Mouse (Mus musculus) CH12.LX (cell line): ENCODE measurements at regions not wholly inside any gene's neighbourhood (a gene's known extent, or its start where the extent isn't known, plus 50 kb on each side); places are given as distances from the start of the nearest gene placed in this dataset.

ENCODE experiments used
- DNase-seq: peaks from one replicate; pipeline ENCODE4 v3.0.0-alpha.2; 2013; ENCODE audit errors: extremely low read depth
- H3K27ac ChIP-seq: 2 replicates; pipeline ENCODE4 v1.5.1; 2012; ENCODE audit warnings: low read depth, mild to moderate bottlenecking, control low read depth, moderate library complexity; ENCODE audit not compliant: insufficient read depth
- H3K27me3 ChIP-seq: replicated peaks from 2 replicates; pipeline ENCODE3; 2012; ENCODE audit warnings: inconsistent platforms
- H3K36me3 ChIP-seq, 2 experiments: replicated peaks in 1 of 2; 2 replicates each; pipeline versions ENCODE3 to v1.6.1; 2012; ENCODE audit warnings: inconsistent platforms in 1 of 2, low read length in 1 of 2, mild to moderate bottlenecking in 1 of 2, mixed read lengths in 1 of 2, moderate library complexity in 1 of 2; ENCODE audit not compliant: control insufficient read depth in 1 of 2, insufficient read depth in 1 of 2
- H3K4me1 ChIP-seq, 2 experiments: 2 replicates each; pipeline ENCODE4 v1.6.1; 2012; ENCODE audit warnings: inconsistent platforms in 1 of 2, moderate library complexity in 1 of 2; ENCODE audit not compliant: insufficient read depth in 2 of 2, control insufficient read depth in 1 of 2
- H3K4me2 ChIP-seq: 2 replicates; pipeline ENCODE4 v1.6.1; 2012; ENCODE audit warnings: low read depth, mild to moderate bottlenecking, control low read depth; ENCODE audit not compliant: poor library complexity, insufficient read depth, severe bottlenecking
- H3K4me3 ChIP-seq, 3 experiments: fragments of 150-350 bp in 1 of 3; sonication (generic) in 1 of 3; replicated peaks in 1 of 3; 2 replicates each; pipeline versions ENCODE3 to v1.5.1; 2011 to 2012; ENCODE audit warnings: low read depth in 2 of 3, low read length in 2 of 3, mild to moderate bottlenecking in 2 of 3, moderate library complexity in 2 of 3, control low read depth in 1 of 3, improper control_type of control experiment in 1 of 3, inconsistent platforms in 1 of 3, mixed read lengths in 1 of 3; ENCODE audit not compliant: poor library complexity in 1 of 3
- H3K79me2 ChIP-seq: replicated peaks from 2 replicates; pipeline ENCODE4 v1.6.1; 2012; ENCODE audit warnings: mild to moderate bottlenecking, moderate library complexity; ENCODE audit not compliant: control insufficient read depth, poor library complexity, insufficient read depth, severe bottlenecking; ENCODE audit errors: extremely low read depth
- H3K9ac ChIP-seq: 2 replicates; pipeline ENCODE4 v1.6.1; 2012; ENCODE audit warnings: low read depth, mild to moderate bottlenecking, control low read depth, moderate library complexity; ENCODE audit not compliant: insufficient read depth
- H3K9me3 ChIP-seq: replicated peaks from 2 replicates; pipeline ENCODE3; 2012; ENCODE audit warnings: low read length, inconsistent platforms, mixed read lengths
- GABPA ChIP-seq: IDR thresholded peaks from 2 replicates; pipeline ENCODE4 v1.6.1; 2012; ENCODE audit warnings: low read depth, low read length, improper control_type of control experiment, inconsistent platforms; ENCODE audit not compliant: insufficient replicate concordance
- HCFC1 ChIP-seq: IDR thresholded peaks from 2 replicates; pipeline ENCODE4 v1.6.1; 2012; ENCODE audit warnings: low read depth, mild to moderate bottlenecking, inconsistent platforms, low read length, improper control_type of control experiment
- JUN ChIP-seq: IDR thresholded peaks from 2 replicates; pipeline ENCODE4 v1.6.1; 2011; ENCODE audit warnings: low read depth, mild to moderate bottlenecking, low read length, improper control_type of control experiment, moderate library complexity; ENCODE audit not compliant: insufficient read depth
- KAT2A ChIP-seq: IDR thresholded peaks from 2 replicates; pipeline ENCODE4 v1.6.1; 2012; ENCODE audit warnings: low read length, improper control_type of control experiment, inconsistent platforms; ENCODE audit not compliant: insufficient replicate concordance
- MAFK ChIP-seq: IDR thresholded peaks from 2 replicates; pipeline ENCODE4 v1.6.1; 2011; ENCODE audit warnings: low read length, improper control_type of control experiment; ENCODE audit not compliant: insufficient replicate concordance
- MAZ ChIP-seq: IDR thresholded peaks from 2 replicates; pipeline ENCODE4 v1.6.1; 2012; ENCODE audit warnings: low read depth, mild to moderate bottlenecking, inconsistent platforms, low read length, improper control_type of control experiment, moderate library complexity
- RAD21 ChIP-seq: IDR thresholded peaks from 2 replicates; pipeline ENCODE4 v1.6.1; 2011; ENCODE audit warnings: low read depth, mild to moderate bottlenecking, low read length, improper control_type of control experiment, moderate library complexity
- RCOR1 ChIP-seq: conservative IDR thresholded peaks from 2 replicates; pipeline ENCODE4 v1.6.1; 2012; ENCODE audit warnings: low read depth, mild to moderate bottlenecking, inconsistent platforms, low read length, improper control_type of control experiment
- ZC3H11A ChIP-seq: IDR thresholded peaks from 2 replicates; pipeline ENCODE4 v1.6.1; 2012; ENCODE audit warnings: low read depth, mild to moderate bottlenecking, inconsistent platforms, low read length, improper control_type of control experiment
- dilution Hi-C: fragments of 300-500 bp; cut with MboI; formaldehyde crosslinking; loops from 2 replicates; pipeline ENCODE4 v1.14.3; 2020; ENCODE audit warnings: low sequenced_read_pairs; ENCODE audit not compliant: extremely low pct_unique_long_range_greater_than_20kb, extremely low pct_ligation_motif_present
- in situ Hi-C: fragments of 300-500 bp; cut with MboI; formaldehyde crosslinking; loops from 3 replicates; pipeline ENCODE4 v1.14.3; 2019; ENCODE audit warnings: low sequenced_read_pairs, low pct_ligation_motif_present, low pct_unique_long_range_greater_than_20kb, mixed read lengths

DNA sequence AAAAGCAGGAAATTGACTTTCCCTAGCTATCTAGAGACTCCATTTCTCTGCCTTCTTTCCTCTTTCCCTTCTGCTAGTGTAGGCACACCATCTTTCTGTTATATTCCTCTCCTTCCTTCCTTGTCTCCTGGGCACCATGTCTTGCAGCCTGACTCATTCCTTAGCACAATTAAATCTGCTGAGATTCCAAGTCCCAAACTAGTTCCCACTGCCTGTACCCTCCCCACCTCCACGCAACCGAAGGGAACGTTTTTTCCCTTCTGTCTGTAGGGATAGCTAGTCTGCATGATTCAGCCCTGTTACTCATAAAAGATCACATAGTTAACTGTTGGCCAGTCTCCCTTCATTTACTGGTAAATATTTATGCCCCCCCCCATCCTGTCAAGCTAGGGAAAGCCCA, 158.8 kb upstream of the Prkcq start:
- peaks cover 0 to 35% of the 10 kb centered on the region in 2 experiments; a peak in 2 of 4 replicates for H3K4me1 ChIP-seq
- H3K4me2 ChIP-seq, result no peak overlapping the region; the same call in 1 of the 2 replicates
- H3K79me2 ChIP-seq, result no peaks in the 10 kb centered on the region
- H3K36me3 ChIP-seq, result no peaks in the 10 kb centered on the region
- no peaks in the 10 kb centered on the region for H3K27me3 ChIP-seq
- no peaks in the 10 kb centered on the region for H3K9me3 ChIP-seq
- no peak overlapping the region for H3K27ac ChIP-seq
- no peak for DNase-seq
- no peak overlapping the region for H3K4me3 ChIP-seq
- no peak for TF ChIP-seq GABPA
- TF ChIP-seq JUN, result no peak
- TF ChIP-seq RAD21, result no peak
- TF ChIP-seq ZC3H11A, result no peak
- no peak for TF ChIP-seq KAT2A
- TF ChIP-seq RCOR1, result no peak
- TF ChIP-seq MAZ, result no peak
- TF ChIP-seq, all 38 proteins: peak for 0
- H3K9ac ChIP-seq, result no peak overlapping the region
- in situ Hi-C loops, result no loop called here
- dilution Hi-C loops, result no loop called here

DNA sequence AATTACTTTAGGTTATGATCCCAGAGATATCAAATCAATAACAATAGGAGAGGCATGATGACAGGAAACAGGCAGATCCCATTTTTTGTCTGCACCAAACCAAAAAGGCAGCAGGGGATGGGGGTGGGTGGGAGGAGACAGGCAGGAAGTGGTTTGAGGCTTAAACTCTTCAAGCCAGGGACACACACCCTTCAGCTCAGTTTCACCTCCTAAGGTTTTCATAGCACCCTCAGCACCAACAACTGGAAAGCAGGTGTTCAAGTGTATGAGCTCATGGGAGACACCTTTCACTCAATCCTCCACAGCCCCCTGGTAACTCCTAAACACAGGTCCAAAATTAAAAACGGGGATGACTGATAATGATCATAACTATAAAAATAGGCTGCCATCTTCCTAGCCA, 155.5 kb upstream of the Prkcq start:
- Histone ChIP-seq H3K9me3 (no peaks in the 10 kb centered on the region), H3K36me3 (no peaks in the 10 kb centered on the region), H3K9ac (no peak overlapping the region), H3K4me1 (peaks cover 0 to 29% of the 10 kb centered on the region in 2 experiments; a peak in 2 of 4 replicates), H3K79me2 (no peaks in the 10 kb centered on the region), H3K4me3 (no peak overlapping the region), H3K27me3 (no peaks in the 10 kb centered on the region), H3K4me2 (no peak overlapping the region), H3K27ac (no peak overlapping the region)
- peak; percentile 26 for DNase-seq
- TF ChIP-seq HCFC1, result no peak
- dilution Hi-C loops, result no loop called here
- in situ Hi-C loops, result no loop called here

DNA sequence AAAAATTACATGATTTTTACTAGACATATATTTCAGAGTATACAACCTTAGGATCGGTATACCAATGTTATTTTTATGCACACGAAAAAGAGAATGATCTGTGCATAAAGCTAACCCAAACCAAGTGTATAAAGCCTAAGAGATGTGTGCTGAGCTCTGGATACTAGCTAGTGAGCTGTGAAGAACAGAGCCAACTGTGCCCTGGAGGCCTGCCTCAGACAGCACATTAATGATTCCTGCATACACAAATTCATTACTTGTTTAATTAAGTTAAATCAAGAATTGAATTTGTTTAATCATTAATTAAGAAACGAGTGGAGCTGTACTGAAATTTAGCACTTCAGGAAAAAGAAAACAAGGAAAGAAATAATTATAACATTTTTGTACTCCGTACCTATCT, 139.0 kb upstream of the Prkcq start:
- H3K4me2 ChIP-seq, result no peak overlapping the region
- H3K79me2 ChIP-seq, result no peaks in the 10 kb centered on the region
- H3K4me1 ChIP-seq, result no peaks in the 10 kb centered on the region
- H3K4me3 ChIP-seq, result no peak overlapping the region
- H3K27me3 ChIP-seq, result no peaks in the 10 kb centered on the region
- no peak for DNase-seq
- dilution Hi-C loops (no loop called here), in situ Hi-C loops (no loop called here)
- no peaks in the 10 kb centered on the region for H3K9me3 ChIP-seq
- no peaks in the 10 kb centered on the region for H3K36me3 ChIP-seq
- H3K9ac ChIP-seq, result no peak overlapping the region
- no peak overlapping the region for H3K27ac ChIP-seq
- TF ChIP-seq MAFK (no peak), GABPA (no peak)
